In the genomic region with DNA sequence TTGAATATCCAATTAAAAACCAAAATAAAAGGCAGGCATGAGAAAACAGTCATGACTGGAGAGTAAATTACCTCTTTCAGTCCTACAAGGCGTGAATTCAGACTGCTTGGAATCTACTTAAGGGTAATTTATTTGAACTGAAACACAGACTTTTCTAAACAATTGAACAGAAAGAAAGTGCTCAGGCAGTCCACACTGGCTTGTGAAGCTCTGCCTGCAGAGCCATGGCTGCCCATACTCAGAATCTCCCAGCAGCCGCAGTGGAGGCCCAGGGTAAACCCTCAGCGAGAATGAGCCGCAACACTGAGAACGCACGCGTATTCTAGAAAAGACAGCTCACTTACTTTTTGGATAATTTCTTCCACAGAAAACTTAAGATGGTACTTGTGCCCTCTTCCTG, we compare ENCODE assay signal across 9 mouse cellular contexts. TPM values are rescaled to one million over a fixed set of nuclear protein-coding genes. Genes with fewer than 3 reads are reported as not detected.
DNase-seq lines count a peak whose midpoint lies in the region; ATAC-seq and TF ChIP-seq lines count a peak whose summit lies in the region.
"Had no signal": no experiment of that assay in that cellular context is flagged by ENCODE, and none has a peak within 500 bp of the region (broad histone marks: within the 10 kb centered on the region; RNA-seq: fewer than 3 reads in every experiment).

No protein-coding gene starts in this region.

- ATAC-seq in embryonic facial prominence, embryonic 12.5 days (ENCODE audit: insufficient number of reproducible peaks, insufficient read depth, low FRiP score, low TSS enrichment), result no peak
- ATAC-seq in kidney, postnatal 0 days (replicated peaks; ENCODE audit: low FRiP score, low read depth), result no peak
- no peak for ATAC-seq in hindbrain, embryonic 15.5 days (ENCODE audit: low FRiP score, low read depth)
- 0 out of 2 replicates have a peak, but pooled peaks have one; percentile 21 for ATAC-seq in midbrain, embryonic 16.5 days

- TF ChIP-seq CTCF in kidney, postnatal 0 days (IDR thresholded peaks at IDR 0.05; ENCODE audit: low read depth), result no peak

- WGBS in embryonic facial prominence, embryonic 12.5 days, result 88% methylated on average over 7 of the region's 7 CpGs
- WGBS in embryonic facial prominence, embryonic 10.5 days, result 88% methylated on average over 7 of the region's 7 CpGs
- WGBS in kidney, postnatal 0 days, result 94% methylated on average over 7 of the region's 7 CpGs
- WGBS in hindbrain, embryonic 15.5 days, result 68% methylated on average over 7 of the region's 7 CpGs
- 51% methylated on average over 7 of the region's 7 CpGs for WGBS in midbrain, embryonic 16.5 days

- peaks cover 34% of the 10 kb centered on the region for H3K36me3 ChIP-seq in embryonic facial prominence, embryonic 12.5 days
- H3K36me3 ChIP-seq in embryonic facial prominence, embryonic 10.5 days (replicated peaks), result peaks cover 53% of the 10 kb centered on the region
- H3K36me3 ChIP-seq in kidney, postnatal 0 days (ENCODE audit: insufficient read depth, low read length), result peaks cover 28% of the 10 kb centered on the region
- peaks cover 16% of the 10 kb centered on the region for H3K36me3 ChIP-seq in hindbrain, embryonic 15.5 days
- H3K36me3 ChIP-seq in midbrain, embryonic 16.5 days (ENCODE audit: control insufficient read depth, insufficient read depth, low read length), result peaks cover 20% of the 10 kb centered on the region

- no peaks in the 10 kb centered on the region for H3K9me3 ChIP-seq in embryonic facial prominence, embryonic 12.5 days
- no peaks in the 10 kb centered on the region for H3K9me3 ChIP-seq in embryonic facial prominence, embryonic 10.5 days
- no peaks in the 10 kb centered on the region for H3K9me3 ChIP-seq in kidney, postnatal 0 days (replicated peaks; ENCODE audit: low read length)
- H3K9me3 ChIP-seq in hindbrain, embryonic 15.5 days, result no peaks in the 10 kb centered on the region
- H3K9me3 ChIP-seq in midbrain, embryonic 16.5 days (replicated peaks; ENCODE audit: control insufficient read depth, low read length, poor library complexity, severe bottlenecking), result no peaks in the 10 kb centered on the region

- no peak overlapping the region for H3K27ac ChIP-seq in embryonic facial prominence, embryonic 12.5 days
- H3K27ac ChIP-seq in embryonic facial prominence, embryonic 10.5 days (replicated peaks), result no peak overlapping the region
- H3K27ac ChIP-seq in kidney, postnatal 0 days, result no peak overlapping the region
- peak overlapping the region; percentile 67; the same call in 1 of the 2 replicates for H3K27ac ChIP-seq in hindbrain, embryonic 15.5 days (replicated peaks)
- H3K27ac ChIP-seq in midbrain, embryonic 16.5 days (ENCODE audit: low read length), result no peak overlapping the region; the same call in 1 of the 2 replicates
- H3K27ac ChIP-seq: liver, embryonic 14.5 days had no signal

- H3K9ac ChIP-seq in embryonic facial prominence, embryonic 12.5 days, result no peak overlapping the region
- H3K9ac ChIP-seq in kidney, postnatal 0 days (ENCODE audit: low read depth, low read length), result no peak overlapping the region
- H3K9ac ChIP-seq in hindbrain, embryonic 15.5 days, result no peak overlapping the region
- no peak overlapping the region for H3K9ac ChIP-seq in midbrain, embryonic 16.5 days (ENCODE audit: low read depth, low read length)
- H3K9ac ChIP-seq: liver, embryonic 14.5 days had no signal

- DNase-seq in embryonic facial prominence, embryonic 10.5 days (ENCODE audit: low spot score), result no peak
- DNase-seq in kidney, postnatal 0 days (ENCODE audit: low spot score), result no peak
- no peak for DNase-seq in kidney, postnatal 36 days
- DNase-seq in yolk sac, embryonic 10.5 days (ENCODE audit: low spot score), result no peak
- no peak for DNase-seq in frontal cortex, postnatal 14 days (ENCODE audit: low spot score in 2 of 2)

- H3K4me3 ChIP-seq in embryonic facial prominence, embryonic 12.5 days, result no peak overlapping the region
- no peak overlapping the region for H3K4me3 ChIP-seq in embryonic facial prominence, embryonic 10.5 days
- H3K4me3 ChIP-seq in kidney, postnatal 0 days (replicated peaks; ENCODE audit: low read depth, low read length), result no peak overlapping the region
- H3K4me3 ChIP-seq in hindbrain, embryonic 15.5 days, result peak overlapping the region; percentile 67
- no peak overlapping the region for H3K4me3 ChIP-seq in midbrain, embryonic 16.5 days (ENCODE audit: low read depth, low read length)

- H3K27me3 ChIP-seq in embryonic facial prominence, embryonic 12.5 days, result no peaks in the 10 kb centered on the region
- H3K27me3 ChIP-seq in embryonic facial prominence, embryonic 10.5 days (replicated peaks; ENCODE audit: low read depth, poor library complexity, severe bottlenecking), result no peaks in the 10 kb centered on the region
- no peaks in the 10 kb centered on the region for H3K27me3 ChIP-seq in kidney, postnatal 0 days (ENCODE audit: insufficient read depth, low read length)
- H3K27me3 ChIP-seq in hindbrain, embryonic 15.5 days, result no peaks in the 10 kb centered on the region
- no peaks in the 10 kb centered on the region for H3K27me3 ChIP-seq in midbrain, embryonic 16.5 days (ENCODE audit: control insufficient read depth, insufficient read depth, low read depth, low read length)

- peaks cover 6% of the 10 kb centered on the region for H3K4me1 ChIP-seq in embryonic facial prominence, embryonic 12.5 days
- peaks cover 13% of the 10 kb centered on the region for H3K4me1 ChIP-seq in embryonic facial prominence, embryonic 10.5 days
- no peaks in the 10 kb centered on the region for H3K4me1 ChIP-seq in kidney, postnatal 0 days (replicated peaks; ENCODE audit: insufficient read depth, low read length)
- H3K4me1 ChIP-seq in hindbrain, embryonic 15.5 days (replicated peaks), result peaks cover 16% of the 10 kb centered on the region
- peaks cover 5% of the 10 kb centered on the region for H3K4me1 ChIP-seq in midbrain, embryonic 16.5 days (ENCODE audit: control insufficient read depth, insufficient read depth, low read length)

- peak overlapping the region; percentile 84 for H3K4me2 ChIP-seq in embryonic facial prominence, embryonic 12.5 days (replicated peaks)
- H3K4me2 ChIP-seq in kidney, postnatal 0 days (ENCODE audit: low read length), result 0 out of 2 replicates have a peak overlapping the region, but pooled peaks have one; percentile 93
- peak overlapping the region; percentile 95 for H3K4me2 ChIP-seq in hindbrain, embryonic 15.5 days
- H3K4me2 ChIP-seq in midbrain, embryonic 16.5 days (ENCODE audit: low read length), result no peak overlapping the region

RNA-seq across cellular contexts. Expression of a gene that starts 1.7 kb away (rescaled TPM):
- polyA plus RNA-seq in embryonic facial prominence, embryonic 12.5 days (2016; fragmentation: Nextera tagmentation; extraction: Ambion mirVana), result 93.1 and 96.6 TPM in 2 replicates
- 57.8 and 62.9 TPM in 2 replicates for polyA plus RNA-seq in embryonic facial prominence, embryonic 10.5 days (2016; fragmentation: Nextera tagmentation; extraction: Ambion mirVana)
- 66.6 and 70.1 TPM in 2 replicates for polyA plus RNA-seq in kidney, postnatal 0 days (2015; fragmentation: Nextera tagmentation; extraction: Ambion mirVana)
- 174 and 188 TPM in 2 replicates for polyA plus RNA-seq in hindbrain, embryonic 15.5 days (2015; fragmentation: Nextera tagmentation; extraction: Ambion mirVana)
- 149 and 186 TPM in 2 replicates for polyA plus RNA-seq in midbrain, embryonic 16.5 days (2015; fragmentation: Nextera tagmentation; extraction: Ambion mirVana)

RNA-seq across cellular contexts. Expression of a gene that starts 32.1 kb away (rescaled TPM):
- 46.3 and 47.2 TPM in 2 replicates for polyA plus RNA-seq in embryonic facial prominence, embryonic 12.5 days (2016; fragmentation: Nextera tagmentation; extraction: Ambion mirVana)
- polyA plus RNA-seq in embryonic facial prominence, embryonic 10.5 days (2016; fragmentation: Nextera tagmentation; extraction: Ambion mirVana), result 59.1 and 63.7 TPM in 2 replicates
- 59.1 and 66.7 TPM in 2 replicates for polyA plus RNA-seq in kidney, postnatal 0 days (2015; fragmentation: Nextera tagmentation; extraction: Ambion mirVana)
- polyA plus RNA-seq in hindbrain, embryonic 15.5 days (2015; fragmentation: Nextera tagmentation; extraction: Ambion mirVana), result 27.8 and 29.5 TPM in 2 replicates
- 29.5 and 33.3 TPM in 2 replicates for polyA plus RNA-seq in midbrain, embryonic 16.5 days (2015; fragmentation: Nextera tagmentation; extraction: Ambion mirVana)

RNA-seq across cellular contexts. Expression of a gene that starts 53.3 kb away (rescaled TPM):
- polyA plus RNA-seq in embryonic facial prominence, embryonic 12.5 days (2016; fragmentation: Nextera tagmentation; extraction: Ambion mirVana), result 0.95 and 1.6 TPM in 2 replicates
- 2.0 and 4.3 TPM in 2 replicates for polyA plus RNA-seq in embryonic facial prominence, embryonic 10.5 days (2016; fragmentation: Nextera tagmentation; extraction: Ambion mirVana)
- polyA plus RNA-seq in kidney, postnatal 0 days (2015; fragmentation: Nextera tagmentation; extraction: Ambion mirVana), result 6.7 and 7.6 TPM in 2 replicates
- polyA plus RNA-seq in hindbrain, embryonic 15.5 days (2015; fragmentation: Nextera tagmentation; extraction: Ambion mirVana), result 1.4 and 3.1 TPM in 2 replicates
- polyA plus RNA-seq in midbrain, embryonic 16.5 days (2015; fragmentation: Nextera tagmentation; extraction: Ambion mirVana), result 2.7 and 3.2 TPM in 2 replicates
